Mouse (Mus musculus): ENCODE measurements around the gene Mylk3. TPM values are rescaled to one million over a fixed set of nuclear protein-coding genes. Genes with fewer than 3 reads are reported as not detected.

The Mylk3 gene
- total and polyA plus RNA-seq, 2 experiments from 2014 or later = 0.46 TPM; not detected in 1

GRCm38 (mm10) chr8:85371736-85372464 lies 14.2 kb downstream of the Mylk3 start:
- Histone ChIP-seq H3K27me3 (ENCODE audit: insufficient read depth, low read length) (no peaks in the 10 kb centered on the region), H3K4me2 (ENCODE audit: low read depth, low read length, poor library complexity, severe bottlenecking) (no peak overlapping the region), H3K4me3 (ENCODE audit: low read depth, low read length) (no peak overlapping the region), H3K27ac (ENCODE audit: low read depth, low read length) (no peak overlapping the region), H3K9me3 (ENCODE audit: low read length) (no peaks in the 10 kb centered on the region), H3K36me3 (ENCODE audit: insufficient read depth, low read length) (no peaks in the 10 kb centered on the region), H3K4me1 (ENCODE audit: insufficient read depth, low read length) (no peaks in the 10 kb centered on the region), H3K9ac (replicated peaks; ENCODE audit: low read length, poor library complexity, severe bottlenecking) (no peak overlapping the region)
- WGBS = 80% methylated on average over 5 of the region's 5 CpGs
- TF ChIP-seq CTCF (IDR thresholded peaks at IDR 0.05) = no peak
- ATAC-seq (ENCODE audit: low FRiP score) = no peak
- no peak for DNase-seq (ENCODE audit: low spot score)

- no peaks in the 10 kb centered on the region for H3K4me1 ChIP-seq (ENCODE audit: insufficient read depth, low read length)
- no peaks in the 10 kb centered on the region for H3K9me3 ChIP-seq (ENCODE audit: low read length)
- H3K4me2 ChIP-seq (ENCODE audit: low read depth, low read length, poor library complexity, severe bottlenecking) = no peak overlapping the region
- no peak for ATAC-seq (ENCODE audit: low FRiP score)
- no peak for TF ChIP-seq CTCF (IDR thresholded peaks at IDR 0.05)
- H3K27ac ChIP-seq (ENCODE audit: low read depth, low read length) = no peak overlapping the region
- no peak for DNase-seq (ENCODE audit: low spot score)
- no peak overlapping the region for H3K9ac ChIP-seq (replicated peaks; ENCODE audit: low read length, poor library complexity, severe bottlenecking)
- H3K27me3 ChIP-seq (ENCODE audit: insufficient read depth, low read length) = no peaks in the 10 kb centered on the region
- H3K36me3 ChIP-seq (ENCODE audit: insufficient read depth, low read length) = no peaks in the 10 kb centered on the region
- no peak overlapping the region for H3K4me3 ChIP-seq (ENCODE audit: low read depth, low read length)
- 67% methylated on average over 6 of the region's 6 CpGs for WGBS
Measured at GRCm38 (mm10) chr8:85365176-85365575, 21.0 kb downstream of the Mylk3 start.

GRCm38 (mm10) chr8:85364628-85365027 lies 21.5 kb downstream of the Mylk3 start:
- Histone ChIP-seq H3K4me2 (ENCODE audit: low read depth, low read length, poor library complexity, severe bottlenecking) (no peak overlapping the region), H3K36me3 (ENCODE audit: insufficient read depth, low read length) (no peaks in the 10 kb centered on the region), H3K4me1 (ENCODE audit: insufficient read depth, low read length) (no peaks in the 10 kb centered on the region), H3K9me3 (ENCODE audit: low read length) (no peaks in the 10 kb centered on the region), H3K4me3 (ENCODE audit: low read depth, low read length) (no peak overlapping the region), H3K27me3 (ENCODE audit: insufficient read depth, low read length) (no peaks in the 10 kb centered on the region), H3K9ac (replicated peaks; ENCODE audit: low read length, poor library complexity, severe bottlenecking) (no peak overlapping the region), H3K27ac (ENCODE audit: low read depth, low read length) (no peak overlapping the region)
- DNase-seq (ENCODE audit: low spot score) = no peak
- ATAC-seq (ENCODE audit: low FRiP score) = no peak
- WGBS = 87% methylated on average over 11 of the region's 11 CpGs
- no peak for TF ChIP-seq CTCF (IDR thresholded peaks at IDR 0.05)

DNA sequence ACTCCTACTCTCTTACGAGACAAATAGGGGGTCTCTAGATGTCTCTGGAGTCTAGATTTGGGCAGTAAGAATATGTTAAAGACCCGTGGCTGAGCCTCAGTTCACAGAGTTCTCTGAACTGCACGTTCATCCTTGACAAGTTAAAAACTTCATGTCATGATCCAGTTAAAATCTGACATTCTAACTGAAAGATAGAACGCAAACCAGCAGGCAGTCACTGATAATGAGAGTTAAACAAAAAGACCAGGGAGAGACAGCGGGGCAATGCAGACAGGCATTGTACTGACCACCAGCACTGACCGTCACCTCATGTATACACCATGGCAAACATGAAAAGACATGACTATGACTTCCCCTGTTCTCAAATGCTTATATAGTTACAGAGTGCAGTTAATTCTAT lies 22.7 kb downstream of the Mylk3 start:
- Histone ChIP-seq H3K9me3 (ENCODE audit: low read length) (no peaks in the 10 kb centered on the region), H3K4me1 (ENCODE audit: insufficient read depth, low read length) (no peaks in the 10 kb centered on the region), H3K4me2 (ENCODE audit: low read depth, low read length, poor library complexity, severe bottlenecking) (no peak overlapping the region), H3K9ac (replicated peaks; ENCODE audit: low read length, poor library complexity, severe bottlenecking) (no peak overlapping the region), H3K36me3 (ENCODE audit: insufficient read depth, low read length) (no peaks in the 10 kb centered on the region), H3K27me3 (ENCODE audit: insufficient read depth, low read length) (no peaks in the 10 kb centered on the region), H3K27ac (ENCODE audit: low read depth, low read length) (no peak overlapping the region), H3K4me3 (ENCODE audit: low read depth, low read length) (no peak overlapping the region)
- TF ChIP-seq CTCF (IDR thresholded peaks at IDR 0.05) = no peak
- DNase-seq (ENCODE audit: low spot score) (no peak), ATAC-seq (ENCODE audit: low FRiP score) (no peak)
- WGBS = 65% methylated on average over 6 of the region's 6 CpGs

- no peak overlapping the region for H3K9ac ChIP-seq (replicated peaks; ENCODE audit: low read length, poor library complexity, severe bottlenecking)
- no peak overlapping the region for H3K27ac ChIP-seq (ENCODE audit: low read depth, low read length)
- H3K4me2 ChIP-seq (ENCODE audit: low read depth, low read length, poor library complexity, severe bottlenecking) = no peak overlapping the region
- DNase-seq (ENCODE audit: low spot score) (no peak), ATAC-seq (ENCODE audit: low FRiP score) (no peak)
- H3K9me3 ChIP-seq (ENCODE audit: low read length) = no peaks in the 10 kb centered on the region
- no peak overlapping the region for H3K4me3 ChIP-seq (ENCODE audit: low read depth, low read length)
- no peaks in the 10 kb centered on the region for H3K27me3 ChIP-seq (ENCODE audit: insufficient read depth, low read length)
- TF ChIP-seq CTCF (IDR thresholded peaks at IDR 0.05) = no peak
- no peaks in the 10 kb centered on the region for H3K4me1 ChIP-seq (ENCODE audit: insufficient read depth, low read length)
- 84% methylated on average over 4 of the region's 4 CpGs for WGBS
- H3K36me3 ChIP-seq (ENCODE audit: insufficient read depth, low read length) = no peaks in the 10 kb centered on the region
Measured at GRCm38 (mm10) chr8:85362211-85362610, 23.9 kb downstream of the Mylk3 start.

DNA sequence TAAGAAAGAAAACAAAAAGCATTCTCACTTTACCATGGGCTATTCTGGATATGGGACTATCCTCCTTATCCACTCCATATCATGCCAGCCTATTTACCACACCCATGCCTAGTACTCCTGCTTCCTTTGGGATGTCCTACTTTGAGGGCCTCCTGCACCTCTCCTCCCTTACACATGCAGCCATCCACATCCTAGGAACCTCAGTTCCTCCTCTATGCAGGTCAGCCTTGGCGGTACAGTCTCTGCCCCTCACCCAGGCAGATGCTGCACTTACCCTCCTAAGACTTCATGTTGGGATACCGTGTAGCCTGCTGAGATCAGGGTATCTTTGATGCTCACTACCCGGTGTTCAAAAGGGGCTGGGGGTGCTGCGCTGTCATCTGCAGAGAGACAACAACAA lies 32.9 kb downstream of the Mylk3 start:
- DNase-seq (ENCODE audit: low spot score) (no peak), ATAC-seq (ENCODE audit: low FRiP score) (no peak)
- H3K9ac ChIP-seq (replicated peaks; ENCODE audit: low read length, poor library complexity, severe bottlenecking) = no peak overlapping the region
- no peaks in the 10 kb centered on the region for H3K36me3 ChIP-seq (ENCODE audit: insufficient read depth, low read length)
- H3K27ac ChIP-seq (ENCODE audit: low read depth, low read length) = no peak overlapping the region
- no peaks in the 10 kb centered on the region for H3K27me3 ChIP-seq (ENCODE audit: insufficient read depth, low read length)
- TF ChIP-seq CTCF (IDR thresholded peaks at IDR 0.05) = no peak
- H3K9me3 ChIP-seq (ENCODE audit: low read length) = no peaks in the 10 kb centered on the region
- no peaks in the 10 kb centered on the region for H3K4me1 ChIP-seq (ENCODE audit: insufficient read depth, low read length)
- no peak overlapping the region for H3K4me3 ChIP-seq (ENCODE audit: low read depth, low read length)
- WGBS = 81% methylated on average over 4 of the region's 4 CpGs
- H3K4me2 ChIP-seq (ENCODE audit: low read depth, low read length, poor library complexity, severe bottlenecking) = no peak overlapping the region
